Mouse (Mus musculus) adipose tissue, adult 10 weeks (tissue): Measurements from ENCODE around the gene Cela3a. TPM values are rescaled to one million over a fixed set of nuclear protein-coding genes. Genes with fewer than 3 reads are reported as not detected.

Source experiments
- polyA plus RNA-seq: library from polyadenylated mRNA; stranded (reverse); fragments of 350-450 nt; fragmentation: Illumina TruSeq; extraction: RNeasy Lipid Tissue Mini Kit (QIAGEN cat#74804); gene quantifications from one replicate; pipeline ENCODE4 v1.2.3, GENCODE M21; 2014; ENCODE audit warnings: low read depth, low replicate concordance

Gene Cela3a
- polyA plus RNA-seq: not detected

DNA sequence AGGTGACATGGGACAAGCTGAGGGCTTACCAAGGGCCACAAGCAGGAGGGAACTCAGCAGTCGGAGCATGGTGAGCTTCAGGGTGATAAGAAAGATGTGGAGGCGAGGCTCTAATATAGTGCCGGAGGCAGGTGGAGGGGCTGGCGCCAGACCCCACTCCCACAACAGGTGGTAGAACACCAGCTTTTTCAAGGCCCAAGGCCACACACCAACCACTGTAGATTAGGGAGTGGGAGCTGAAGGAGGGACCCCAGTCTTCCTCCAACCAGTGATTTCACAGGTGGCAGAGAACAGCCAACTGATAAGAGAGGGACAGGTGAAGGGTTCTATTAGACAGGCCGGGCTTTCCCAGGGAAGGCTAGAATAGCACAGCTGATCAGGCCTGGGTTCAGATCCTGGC lies at the start of gene Cela3a:
Gene Cela3a (minus strand): TSS at position 101 of the 400 bp plus-strand sequence.

DNA sequence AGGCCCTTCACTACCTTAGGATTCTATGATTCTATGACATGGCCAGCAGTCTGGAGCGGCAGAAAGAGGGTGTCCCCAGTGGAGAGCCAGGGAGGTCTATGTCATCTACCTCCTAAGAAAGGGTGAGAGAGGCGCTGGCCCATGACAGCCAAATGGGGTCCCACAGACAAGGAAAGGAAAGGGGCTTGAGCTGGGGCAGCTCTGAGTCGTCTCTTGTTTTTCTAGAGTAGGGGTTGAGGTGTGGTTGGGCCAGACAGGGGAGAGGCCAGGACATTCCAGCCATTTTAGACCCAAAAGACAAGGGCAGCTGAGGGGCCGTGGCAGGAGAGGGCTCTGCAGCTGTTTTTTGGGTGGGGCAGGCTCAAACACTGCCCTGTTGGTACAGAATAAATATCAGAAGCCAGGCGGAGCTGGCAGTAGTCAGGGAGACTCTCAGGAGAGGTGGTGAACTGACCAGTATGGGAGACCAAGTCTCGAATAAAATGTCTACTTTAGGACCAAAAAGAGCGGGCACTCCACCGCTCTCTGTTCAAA lies 43.7 kb upstream of the Cela3a start, which contains the start of gene 1700013G24Rik:
Gene 1700013G24Rik (plus strand): TSS at position 51 of the 534 bp plus-strand sequence.

DNA sequence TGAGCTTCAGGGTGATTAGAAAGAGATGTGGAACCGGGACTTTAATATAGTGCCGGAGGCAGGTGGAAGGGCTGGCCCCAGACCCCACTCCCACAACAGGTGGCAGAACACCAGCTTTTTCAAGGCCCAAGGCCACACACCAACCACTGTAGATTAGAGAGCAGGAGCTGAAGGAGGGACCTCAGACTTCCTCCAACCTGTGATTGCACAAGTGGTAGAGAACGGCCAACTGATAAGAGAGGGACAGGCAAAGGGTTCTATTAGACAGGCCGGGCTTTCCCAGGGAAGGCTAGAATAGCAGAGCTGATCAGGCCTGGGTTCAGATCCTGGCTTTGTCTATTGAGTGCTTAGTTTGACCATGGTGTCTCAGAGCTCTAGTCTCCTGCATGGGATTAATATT lies 20.9 kb upstream of the Cela3a start, which contains the start of gene Cela3b:
Gene Cela3b (minus strand): TSS at position 39 of the 400 bp plus-strand sequence.

DNA sequence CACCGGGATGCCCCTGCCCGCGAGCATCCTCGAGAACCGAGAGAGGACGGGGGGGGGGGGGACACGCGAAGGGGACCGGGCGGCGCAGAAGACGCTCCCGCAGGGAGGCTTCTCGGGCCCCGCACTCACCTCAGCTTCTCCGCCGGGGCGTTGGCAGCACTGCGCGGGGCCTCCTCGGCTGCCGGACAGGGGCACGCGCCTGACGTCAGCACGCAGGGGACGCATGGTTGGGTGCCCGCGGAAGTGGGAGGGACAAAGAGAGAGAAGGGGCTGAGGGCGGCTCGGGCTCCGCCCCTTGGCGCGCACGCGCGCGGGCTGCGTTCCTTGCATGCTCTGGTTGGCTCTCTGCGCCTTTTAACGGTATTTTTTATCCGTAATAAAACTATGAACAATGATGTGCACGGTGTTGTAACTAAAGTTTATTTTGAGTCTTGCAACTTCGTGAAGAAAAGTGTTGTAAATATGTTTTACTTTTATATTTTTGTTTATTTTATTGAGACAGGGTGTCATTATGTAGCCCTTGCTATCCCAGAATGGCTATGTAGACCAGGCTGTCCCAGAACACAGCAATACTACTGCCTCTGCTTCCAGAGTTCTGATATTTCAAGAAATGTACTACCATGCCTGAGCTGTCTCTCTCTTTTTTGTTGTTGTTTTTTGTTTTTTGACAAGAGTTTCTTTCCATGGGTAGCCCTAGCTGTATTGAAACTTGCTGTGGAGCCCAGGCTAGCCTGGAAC lies 51.9 kb downstream of the Cela3a start, which contains the start of gene Cdc42:
Gene Cdc42 (minus strand): TSS at position 204 of the 738 bp plus-strand sequence.

Other genes starting within 250 kb of the Cela3a start
- 5.3 TPM for gene Wnt4, start 132.3 kb downstream of the Cela3a start, polyA plus RNA-seq
- gene Cdc42, start 52.1 kb downstream of the Cela3a start, polyA plus RNA-seq: 290 TPM
- gene Cela3b, start 20.7 kb upstream of the Cela3a start, polyA plus RNA-seq: 0.36 TPM
- gene 1700013G24Rik, start 43.5 kb upstream of the Cela3a start, polyA plus RNA-seq: 16.5 TPM
- gene Hspg2, start 59.0 kb upstream of the Cela3a start, polyA plus RNA-seq: 124 TPM
- gene Ldlrad2, start 164.8 kb upstream of the Cela3a start, polyA plus RNA-seq: not detected
- 66.4 TPM for gene Usp48, start 184.0 kb upstream of the Cela3a start, polyA plus RNA-seq